Mouse (Mus musculus) heart, adult 8-10 months (tissue): ENCODE data around the gene Gm498. TPM values are rescaled to one million over a fixed set of nuclear protein-coding genes. Genes with fewer than 3 reads are reported as not detected.

Experiments used
- DNase-seq: peaks from one replicate; pipeline ENCODE4 v3.0.0; 2022; ENCODE audit warnings: low spot score
- total RNA-seq, 4 experiments: library from RNA; stranded (reverse); gene quantifications; 2 replicates each; pipeline ENCODE4 v1.2.4; 2022

Gm498 gene
- not detected for total RNA-seq

- no peak for DNase-seq
These were observed at the start of gene Gm498 for GRCm38 (mm10) chr7:143866538-143866937. Gm498 (plus strand) TSS chr7:143866838.

GRCm38 (mm10) chr7:143819201-143819600 is 47.4 kb upstream of the Gm498 start:
- no peak for DNase-seq

- DNase-seq, result no peak
These were observed 45.4 kb upstream of the Gm498 start for GRCm38 (mm10) chr7:143821241-143821640.

- peak; percentile 99 for DNase-seq
These were observed 44.0 kb upstream of the Gm498 start, which contains the start of the genes Nadsyn1 and Dhcr7 for GRCm38 (mm10) chr7:143822375-143823265. Nadsyn1 (minus strand) TSS chr7:143822849. Dhcr7 (plus strand) TSS chr7:143823145.

- no peak for DNase-seq
These were observed 43.4 kb upstream of the Gm498 start for GRCm38 (mm10) chr7:143823266-143823605.

- no peak for DNase-seq
These were observed 39.7 kb upstream of the Gm498 start for GRCm38 (mm10) chr7:143826985-143827384.

GRCm38 (mm10) chr7:143829504-143830331 is 36.9 kb upstream of the Gm498 start:
- peak; percentile 96 for DNase-seq

GRCm38 (mm10) chr7:143830399-143830798 is 36.2 kb upstream of the Gm498 start:
- DNase-seq, result no peak

GRCm38 (mm10) chr7:143832196-143832595 is 34.4 kb upstream of the Gm498 start:
- DNase-seq, result no peak

GRCm38 (mm10) chr7:143832611-143833010 is 34.0 kb upstream of the Gm498 start:
- DNase-seq, result no peak

GRCm38 (mm10) chr7:143833581-143834190 is 33.0 kb upstream of the Gm498 start:
- DNase-seq, result no peak

GRCm38 (mm10) chr7:143834316-143834715 is 32.3 kb upstream of the Gm498 start:
- DNase-seq, result no peak

- no peak for DNase-seq
These were observed 31.7 kb upstream of the Gm498 start for GRCm38 (mm10) chr7:143834972-143835371.

- DNase-seq, result no peak
These were observed 28.8 kb upstream of the Gm498 start for GRCm38 (mm10) chr7:143837705-143838358.

- DNase-seq, result no peak
These were observed 26.5 kb upstream of the Gm498 start for GRCm38 (mm10) chr7:143840121-143840520.

GRCm38 (mm10) chr7:143841301-143841700 is 25.3 kb upstream of the Gm498 start:
- no peak for DNase-seq

- no peak for DNase-seq
These were observed 18.4 kb upstream of the Gm498 start for GRCm38 (mm10) chr7:143848127-143848767.

- DNase-seq, result no peak
These were observed 17.7 kb upstream of the Gm498 start for GRCm38 (mm10) chr7:143848768-143849482.

GRCm38 (mm10) chr7:143868874-143869273 is 2.2 kb downstream of the Gm498 start:
- no peak for DNase-seq

GRCm38 (mm10) chr7:143883717-143884116 is 17.1 kb downstream of the Gm498 start:
- no peak for DNase-seq
